Mouse (Mus musculus) thymus, adult 2 months (tissue): ENCODE data around the gene Sptlc2.

Experiments
- CTCF ChIP-seq: fragments of 200-500 bp; IDR thresholded peaks from 2 replicates; pipeline ENCODE4 v1.5.1; 2012; ENCODE audit warnings: mild to moderate bottlenecking, control low read depth, low read length, moderate library complexity, borderline replicate concordance; ENCODE audit not compliant: control insufficient read depth, poor library complexity, insufficient read depth; ENCODE audit errors: extremely low read depth
- POLR2A ChIP-seq: fragments of 200-500 bp; IDR thresholded peaks from 2 replicates; pipeline ENCODE4 v1.6.1; 2012; ENCODE audit warnings: mild to moderate bottlenecking, low read length, control low read depth, moderate library complexity; ENCODE audit not compliant: control insufficient read depth, poor library complexity, insufficient read depth; ENCODE audit errors: extremely low read depth

DNA sequence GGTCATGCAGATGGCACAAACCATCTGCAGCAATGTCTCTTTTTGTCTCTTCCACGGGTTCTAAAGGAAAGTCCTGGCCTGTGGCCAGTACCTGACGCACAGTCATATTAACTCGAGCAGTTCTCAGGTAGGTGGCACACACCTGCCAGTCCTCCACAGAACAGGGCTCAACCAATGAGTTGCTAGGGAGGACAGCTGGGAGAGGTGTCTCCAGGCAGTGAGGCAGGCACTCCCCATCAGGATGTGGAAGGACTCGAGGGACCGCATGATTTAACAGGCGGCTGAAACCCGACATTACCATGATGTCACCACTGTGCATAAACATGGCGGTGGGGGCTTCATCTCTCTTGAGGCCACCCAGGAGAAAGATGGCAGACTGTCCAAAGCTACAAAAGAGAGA is 40.7 kb upstream of the Sptlc2 start:
- TF ChIP-seq POLR2A (no peak), CTCF (no peak)
